In genomic region chr13:21366635-21367034, GRCm38 (mm10) we compare ENCODE assay signal across 30 mouse cellular contexts. TPM values are rescaled to one million over a fixed set of nuclear protein-coding genes. Genes with fewer than 3 reads are reported as not detected.
A peak's percentile ranks its signal among the peaks of the same experiment; 100 is the strongest.
DNase-seq lines count a peak whose midpoint lies in the region; ATAC-seq lines count a peak whose summit lies in the region.
"Had no signal": no experiment of that assay in that cellular context is flagged by ENCODE, and none has a peak within 500 bp of the region (broad histone marks: within the 10 kb centered on the region; RNA-seq: fewer than 3 reads in every experiment).

No protein-coding gene starts in this region.

- ATAC-seq in neutrophil, adult 5-6 weeks (ENCODE audit: extremely low read depth, insufficient number of reproducible peaks, low FRiP score, poor library complexity, severe bottlenecking), result 0 out of 2 replicates have a peak, but pooled peaks have one; percentile 16
- no peak for ATAC-seq in kidney, embryonic 14.5 days (ENCODE audit: low FRiP score, low TSS enrichment)
- ATAC-seq: forebrain, postnatal 0 days; hindbrain, embryonic 16.5 days; lung, postnatal 0 days; midbrain, embryonic 15.5 days; Patski had no signal

- no peak overlapping the region for H3K4me2 ChIP-seq in kidney, embryonic 14.5 days (replicated peaks; ENCODE audit: low read depth, low read length)
- H3K4me2 ChIP-seq: heart, embryonic 15.5 days; limb, embryonic 15.5 days; midbrain, embryonic 15.5 days had no signal

- no peak overlapping the region for H3K9ac ChIP-seq in kidney, embryonic 14.5 days (ENCODE audit: low read depth, low read length)
- H3K9ac ChIP-seq: forebrain, postnatal 0 days; heart, embryonic 15.5 days; limb, embryonic 15.5 days; midbrain, embryonic 15.5 days had no signal

- H3K27ac ChIP-seq in kidney, embryonic 14.5 days (ENCODE audit: low read depth, low read length), result no peak overlapping the region
- H3K27ac ChIP-seq: heart, embryonic 15.5 days; limb, embryonic 15.5 days; midbrain, embryonic 15.5 days; stomach, postnatal 0 days had no signal

- no peak overlapping the region for H3K4me3 ChIP-seq in kidney, embryonic 14.5 days (ENCODE audit: low read length)
- H3K4me3 ChIP-seq: heart, embryonic 15.5 days; limb, embryonic 15.5 days; megakaryocyte, embryonic 14.5 days; midbrain, embryonic 15.5 days had no signal

- peak; percentile 79 for DNase-seq in heart, adult 11 months
- no peak for DNase-seq in heart, adult 18-20 months
- DNase-seq in 416B (ENCODE audit: low read depth) (peak; percentile 42), ZHBTc4 (ENCODE audit: low read depth, low spot score) (peak; percentile 5)
- DNase-seq in kidney, postnatal 25 days, result no peak
- DNase-seq in left cerebral cortex, adult 9 months (ENCODE audit: low spot score in 2 of 2), result no peak
- DNase-seq: adrenal gland, postnatal 25 days; cerebellum, adult 11-12 months; cerebellum, postnatal 25 days; embryo, embryonic 11 days; forebrain, postnatal 0 days; heart, postnatal 4 days; kidney, adult 18-20 months; kidney, postnatal 14 days had no signal

- WGBS in kidney, embryonic 14.5 days, result 88% methylated on average over 6 of the region's 6 CpGs

- H3K4me1 ChIP-seq in kidney, embryonic 14.5 days (ENCODE audit: control insufficient read depth, insufficient read depth, low read length), result peaks cover 10% of the 10 kb centered on the region

- H3K9me3 ChIP-seq in kidney, embryonic 14.5 days (ENCODE audit: control insufficient read depth, low read length), result no peaks in the 10 kb centered on the region
- H3K9me3 ChIP-seq: heart, embryonic 15.5 days; limb, embryonic 15.5 days; megakaryocyte, embryonic 14.5 days; midbrain, embryonic 15.5 days had no signal

- peaks cover 34% of the 10 kb centered on the region for H3K36me3 ChIP-seq in kidney, embryonic 14.5 days (ENCODE audit: control insufficient read depth, insufficient read depth, low read length)

- H3K27me3 ChIP-seq in kidney, embryonic 14.5 days (ENCODE audit: control insufficient read depth, insufficient read depth, low read length), result no peaks in the 10 kb centered on the region
- H3K27me3 ChIP-seq: heart, embryonic 15.5 days; limb, embryonic 15.5 days; megakaryocyte, embryonic 14.5 days; midbrain, embryonic 15.5 days; Patski had no signal

RNA-seq across cellular contexts. Expression of gene Zscan12, which starts 4.0 kb away (rescaled TPM):
- total RNA-seq in heart, adult 18-20 months (2021), result 1 to 10 TPM; 5.5 to 5.9 TPM
- total RNA-seq in neutrophil, adult 5-6 weeks (2017), result 2.3 and 2.7 TPM in 2 replicates
- polyA plus RNA-seq in kidney, embryonic 14.5 days (2014; fragmentation: Nextera tagmentation; extraction: Ambion mirVana), result 10.9 and 15.5 TPM in 2 replicates

RNA-seq across cellular contexts. Expression of gene Olfr1367, which starts 19.9 kb away (rescaled TPM):
- not detected for total RNA-seq in heart, adult 18-20 months (2021)
- total RNA-seq in neutrophil, adult 5-6 weeks (2017), result not detected in 2 replicates
- polyA plus RNA-seq in kidney, embryonic 14.5 days (2014; fragmentation: Nextera tagmentation; extraction: Ambion mirVana), result not detected in 2 replicates
- total RNA-seq: adrenal gland, postnatal 25 days; forebrain, postnatal 0 days; gastrocnemius, adult 18-20 months; granulocyte monocyte progenitor cell, adult 5-6 weeks; heart, postnatal 4 days; layer of hippocampus, adult 8-10 months; left cerebral cortex, postnatal 36 days had no signal
- polyA plus RNA-seq: embryonic facial prominence, embryonic 14.5 days; forebrain, postnatal 0 days; heart, embryonic 15.5 days; hindbrain, embryonic 16.5 days; limb, embryonic 15.5 days; liver, embryonic 16.5 days; lung, postnatal 0 days; midbrain, embryonic 15.5 days; Patski; stomach, postnatal 0 days had no signal

RNA-seq across cellular contexts. Expression of gene Zkscan3, which starts 35.9 kb away (rescaled TPM):
- total RNA-seq in heart, adult 18-20 months (2021), result 10 to 100 TPM; 28.5 to 31.4 TPM
- total RNA-seq in neutrophil, adult 5-6 weeks (2017), result 44.9 and 53.7 TPM in 2 replicates
- 73.9 and 80.4 TPM in 2 replicates for polyA plus RNA-seq in kidney, embryonic 14.5 days (2014; fragmentation: Nextera tagmentation; extraction: Ambion mirVana)

RNA-seq across cellular contexts. Expression of gene Gpx6, which starts 54.7 kb away (rescaled TPM):
- not detected for total RNA-seq in heart, adult 18-20 months (2021)
- total RNA-seq in neutrophil, adult 5-6 weeks (2017), result not detected in 2 replicates
- 3.4 and 3.9 TPM in 2 replicates for polyA plus RNA-seq in kidney, embryonic 14.5 days (2014; fragmentation: Nextera tagmentation; extraction: Ambion mirVana)
- total RNA-seq: adrenal gland, postnatal 25 days; forebrain, postnatal 0 days; gastrocnemius, adult 18-20 months; granulocyte monocyte progenitor cell, adult 5-6 weeks; heart, postnatal 4 days; layer of hippocampus, adult 8-10 months; left cerebral cortex, postnatal 36 days had no signal
- polyA plus RNA-seq: embryonic facial prominence, embryonic 14.5 days; heart, embryonic 15.5 days; liver, embryonic 16.5 days; midbrain, embryonic 15.5 days; Patski; stomach, postnatal 0 days had no signal

Comparison
In these comparisons a context has a peak if more than half of its experiments do, and no peak if none do; other contexts are left out.
1. DNase-seq: peak in heart, adult 11 months (single experiment), 416B (single experiment) and ZHBTc4 (single experiment); none in heart, adult 18-20 months (0 of 2), kidney, postnatal 25 days (0 of 2) and left cerebral cortex, adult 9 months (0 of 2).